Mouse (Mus musculus): Measurements from ENCODE around the gene Pp2d1.

GRCm38 (mm10) chr17:53554813-53555212, 15.6 kb upstream of the Pp2d1 start:
- TF ChIP-seq CTCF (IDR thresholded peaks at IDR 0.05) = no peak
- no peak for TF ChIP-seq POLR2A (IDR thresholded peaks at IDR 0.05; ENCODE audit: insufficient read depth, low read depth, low read length)
